Mouse (Mus musculus): ENCODE measurements around the gene Art3. TPM values are rescaled to one million over a fixed set of nuclear protein-coding genes. Genes with fewer than 3 reads are reported as not detected.

Art3 gene
- polyA plus RNA-seq, 2 experiments = 1.1 to 1.7 TPM

GRCm38 (mm10) chr5:92374721-92375142 lies 43.1 kb downstream of the Art3 start:
- DNase-seq (ENCODE audit: low read depth in 3 of 3, low spot score in 3 of 3) = no peak
- Histone ChIP-seq H3K4me1 (replicated peaks; ENCODE audit: control insufficient read depth in 2 of 2, insufficient read depth in 2 of 2, low read length in 1 of 2) (peaks cover 0 to 27% of the 10 kb centered on the region in 2 experiments; a peak in 3 of 4 replicates), H3K4me3 (ENCODE audit: insufficient read depth in 1 of 2, low read depth in 2 of 2, low read length in 2 of 2) (no peak overlapping the region), H3K36me3 (replicated peaks; ENCODE audit: control insufficient read depth, insufficient read depth, low read depth) (no peaks in the 10 kb centered on the region), H3K4me2 (ENCODE audit: low read depth) (peak overlapping the region; percentile 34), H3K27me3 (ENCODE audit: control insufficient read depth, insufficient read depth, low read length) (no peaks in the 10 kb centered on the region), H3K9me3 (ENCODE audit: control insufficient read depth, low read length) (no peaks in the 10 kb centered on the region), H3K27ac (no peak overlapping the region), H3K9ac (replicated peaks) (no peak overlapping the region)
- TF ChIP-seq CTCF (IDR thresholded peaks at IDR 0.05; ENCODE audit: low read depth) = peak; percentile 27
- TF ChIP-seq EP300 (IDR thresholded peaks at IDR 0.05; ENCODE audit: low read depth) = no peak
- peak; percentile 42 for ATAC-seq (ENCODE audit: insufficient read depth)
- WGBS (ENCODE audit: insufficient replicate concordance) = 18% methylated on average over 6 of the region's 6 CpGs

- Histone ChIP-seq H3K36me3 (replicated peaks; ENCODE audit: control insufficient read depth, insufficient read depth, low read depth) (no peaks in the 10 kb centered on the region), H3K27ac (no peak overlapping the region), H3K9ac (replicated peaks) (no peak overlapping the region), H3K4me3 (ENCODE audit: insufficient read depth in 1 of 2, low read depth in 2 of 2, low read length in 2 of 2) (no peak overlapping the region), H3K4me1 (replicated peaks; ENCODE audit: control insufficient read depth in 2 of 2, insufficient read depth in 2 of 2, low read length in 1 of 2) (peaks cover 0 to 25% of the 10 kb centered on the region in 2 experiments; a peak in 3 of 4 replicates), H3K27me3 (ENCODE audit: control insufficient read depth, insufficient read depth, low read length) (no peaks in the 10 kb centered on the region), H3K9me3 (ENCODE audit: control insufficient read depth, low read length) (no peaks in the 10 kb centered on the region), H3K4me2 (ENCODE audit: low read depth) (peak overlapping the region; percentile 34)
- ATAC-seq (ENCODE audit: insufficient read depth) (peak; percentile 33; the same call in 1 of the 2 replicates), DNase-seq (ENCODE audit: low read depth in 3 of 3, low spot score in 3 of 3) (no peak)
- TF ChIP-seq CTCF (IDR thresholded peaks at IDR 0.05; ENCODE audit: low read depth) (no peak), EP300 (IDR thresholded peaks at IDR 0.05; ENCODE audit: low read depth) (no peak)
- WGBS (ENCODE audit: insufficient replicate concordance) = 29% methylated on average over 17 of the region's 17 CpGs
Measured at GRCm38 (mm10) chr5:92375368-92375767, 43.7 kb downstream of the Art3 start.

- ATAC-seq (ENCODE audit: insufficient read depth) (no peak), DNase-seq (ENCODE audit: low read depth in 3 of 3, low spot score in 3 of 3) (no peak)
- Histone ChIP-seq H3K9ac (replicated peaks) (no peak overlapping the region), H3K4me1 (replicated peaks; ENCODE audit: control insufficient read depth in 2 of 2, insufficient read depth in 2 of 2, low read length in 1 of 2) (peaks cover 0 to 18% of the 10 kb centered on the region in 2 experiments; a peak in 2 of 4 replicates), H3K27ac (no peak overlapping the region), H3K4me2 (ENCODE audit: low read depth) (no peak overlapping the region), H3K36me3 (replicated peaks; ENCODE audit: control insufficient read depth, insufficient read depth, low read depth) (no peaks in the 10 kb centered on the region), H3K27me3 (ENCODE audit: control insufficient read depth, insufficient read depth, low read length) (no peaks in the 10 kb centered on the region), H3K4me3 (ENCODE audit: insufficient read depth in 1 of 2, low read depth in 2 of 2, low read length in 2 of 2) (no peak overlapping the region), H3K9me3 (ENCODE audit: control insufficient read depth, low read length) (no peaks in the 10 kb centered on the region)
- TF ChIP-seq CTCF (IDR thresholded peaks at IDR 0.05; ENCODE audit: low read depth) (no peak), EP300 (IDR thresholded peaks at IDR 0.05; ENCODE audit: low read depth) (no peak)
- 53% methylated on average over 13 of the region's 13 CpGs for WGBS (ENCODE audit: insufficient replicate concordance)
Measured at GRCm38 (mm10) chr5:92376795-92377405, 45.3 kb downstream of the Art3 start.

GRCm38 (mm10) chr5:92381550-92382348 lies 50.1 kb downstream of the Art3 start:
- Histone ChIP-seq H3K4me2 (ENCODE audit: low read depth) (no peak overlapping the region), H3K4me3 (ENCODE audit: insufficient read depth in 1 of 2, low read depth in 2 of 2, low read length in 2 of 2) (no peak overlapping the region), H3K27me3 (ENCODE audit: control insufficient read depth, insufficient read depth, low read length) (no peaks in the 10 kb centered on the region), H3K27ac (no peak overlapping the region), H3K9ac (replicated peaks) (no peak overlapping the region), H3K9me3 (ENCODE audit: control insufficient read depth, low read length) (no peaks in the 10 kb centered on the region), H3K36me3 (replicated peaks; ENCODE audit: control insufficient read depth, insufficient read depth, low read depth) (no peaks in the 10 kb centered on the region), H3K4me1 (replicated peaks; ENCODE audit: control insufficient read depth in 2 of 2, insufficient read depth in 2 of 2, low read length in 1 of 2) (peaks cover 0 to 8% of the 10 kb centered on the region in 2 experiments; a peak in 1 of 4 replicates)
- DNase-seq (ENCODE audit: low read depth in 3 of 3, low spot score in 3 of 3) (peak in 2 of 3 experiments; percentile 54 to 56), ATAC-seq (ENCODE audit: insufficient read depth) (peak; percentile 59; the same call in 1 of the 2 replicates)
- peak; percentile 76 for TF ChIP-seq CTCF (IDR thresholded peaks at IDR 0.05; ENCODE audit: low read depth)
- no peak for TF ChIP-seq EP300 (IDR thresholded peaks at IDR 0.05; ENCODE audit: low read depth)
- WGBS (ENCODE audit: insufficient replicate concordance) = 23% methylated on average over 12 of the region's 12 CpGs

- H3K36me3 ChIP-seq (replicated peaks; ENCODE audit: control insufficient read depth, insufficient read depth, low read depth) = no peaks in the 10 kb centered on the region
- H3K9me3 ChIP-seq (ENCODE audit: control insufficient read depth, low read length) = no peaks in the 10 kb centered on the region
- H3K4me1 ChIP-seq (replicated peaks; ENCODE audit: control insufficient read depth in 2 of 2, insufficient read depth in 2 of 2, low read length in 1 of 2) = peaks cover 0 to 3% of the 10 kb centered on the region in 2 experiments; a peak in 1 of 4 replicates
- H3K4me2 ChIP-seq (ENCODE audit: low read depth) = no peak overlapping the region
- H3K27me3 ChIP-seq (ENCODE audit: control insufficient read depth, insufficient read depth, low read length) = no peaks in the 10 kb centered on the region
- H3K4me3 ChIP-seq (ENCODE audit: insufficient read depth in 1 of 2, low read depth in 2 of 2, low read length in 2 of 2) = no peak overlapping the region
- WGBS (ENCODE audit: insufficient replicate concordance) = 52% methylated on average over 9 of the region's 9 CpGs
- ATAC-seq (ENCODE audit: insufficient read depth) = no peak
- no peak overlapping the region for H3K27ac ChIP-seq
- H3K9ac ChIP-seq (replicated peaks) = no peak overlapping the region
- no peak for DNase-seq (ENCODE audit: low read depth in 3 of 3, low spot score in 3 of 3)
- TF ChIP-seq CTCF (IDR thresholded peaks at IDR 0.05; ENCODE audit: low read depth) (no peak), EP300 (IDR thresholded peaks at IDR 0.05; ENCODE audit: low read depth) (no peak)
Measured at GRCm38 (mm10) chr5:92382349-92382679, 50.7 kb downstream of the Art3 start.

Measured in liver, embryonic 14.5 days (tissue).